Mouse (Mus musculus): ENCODE data around the gene Map7d3. TPM values are rescaled to one million over a fixed set of nuclear protein-coding genes. Genes with fewer than 3 reads are reported as not detected.

Map7d3 gene
- total RNA-seq, 2 experiments from 2014 or later = 0.18 to 0.25 TPM

- DNase-seq = no peak
- TF ChIP-seq CTCF (IDR thresholded peaks at IDR 0.05) = no peak
- intact Hi-C loops (cut with DNase I) = no loop called here
- Histone ChIP-seq H3K27ac (no peak overlapping the region), H3K4me3 (no peak overlapping the region)
Observed at GRCm38 (mm10) chrX:56760257-56760760, 61.8 kb downstream of the Map7d3 start.

GRCm38 (mm10) chrX:56756352-56756751 is 65.8 kb downstream of the Map7d3 start:
- Histone ChIP-seq H3K27ac (peak overlapping the region; percentile 40; the same call in 1 of the 2 replicates), H3K4me3 (peak overlapping the region; percentile 43)
- DNase-seq = no peak
- intact Hi-C loops (cut with DNase I) = loop anchor here (5.0 kb wide), 1 partner anchor 81 kb away; no protein-coding TSS in a partner anchor
- TF ChIP-seq CTCF (IDR thresholded peaks at IDR 0.05) = no peak

GRCm38 (mm10) chrX:56755646-56756045 is 66.5 kb downstream of the Map7d3 start:
- TF ChIP-seq CTCF (IDR thresholded peaks at IDR 0.05) = peak; percentile 80
- Histone ChIP-seq H3K27ac (peak overlapping the region; percentile 40; the same call in 1 of the 2 replicates), H3K4me3 (peak overlapping the region; percentile 43)
- intact Hi-C loops (cut with DNase I) = loop anchor here (1.0 to 5.0 kb wide), 2 partner anchors 36 to 82 kb away; no protein-coding TSS in a partner anchor
- peak; percentile 57 for DNase-seq

GRCm38 (mm10) chrX:56753317-56754289 is 68.5 kb downstream of the Map7d3 start:
- H3K4me3 ChIP-seq = no peak overlapping the region
- no peak for DNase-seq
- intact Hi-C loops (cut with DNase I) = no loop called here
- no peak for TF ChIP-seq CTCF (IDR thresholded peaks at IDR 0.05)
- H3K27ac ChIP-seq = no peak overlapping the region

GRCm38 (mm10) chrX:56752144-56752543 is 70.0 kb downstream of the Map7d3 start:
- DNase-seq = peak; percentile 40
- intact Hi-C loops (cut with DNase I) = no loop called here
- TF ChIP-seq CTCF (IDR thresholded peaks at IDR 0.05) = no peak

GRCm38 (mm10) chrX:56751536-56751935 is 70.6 kb downstream of the Map7d3 start:
- intact Hi-C loops (cut with DNase I) = loop anchor here (1.0 kb wide), 1 partner anchor 101 kb away; no protein-coding TSS in a partner anchor
- no peak for DNase-seq
- H3K27ac ChIP-seq = no peak overlapping the region
- TF ChIP-seq CTCF (IDR thresholded peaks at IDR 0.05) = peak; percentile 49
- H3K4me3 ChIP-seq = no peak overlapping the region

More at GRCm38 (mm10) chrX:56752144-56752543, 70.0 kb downstream of the Map7d3 start:
- Histone ChIP-seq H3K27ac (no peak overlapping the region), H3K4me3 (no peak overlapping the region)

Other genes starting within 250 kb of the Map7d3 start
- gene Mmgt1, start 224.3 kb downstream of the Map7d3 start, total RNA-seq (2021) = 10 to 100 TPM; 25.0 to 27.2 TPM
- 10 to 100 TPM; 24.9 to 31.3 TPM for gene Slc9a6, start 212.6 kb downstream of the Map7d3 start, total RNA-seq (2021)
- 1,000 to 10,000 TPM in 1 of 2 experiments, 100 to 1,000 TPM in 1; 673 to 2,064 TPM for gene Fhl1, start 90.5 kb downstream of the Map7d3 start, total RNA-seq (2021)
- gene Adgrg4, start 47.8 kb upstream of the Map7d3 start, total RNA-seq (2021) = not detected
- not detected for gene Brs3, start 220.7 kb upstream of the Map7d3 start, total RNA-seq (2021)
- gene Htatsf1, start 231.3 kb upstream of the Map7d3 start, total RNA-seq (2021) = 10 to 100 TPM; 88.7 to 90.4 TPM

All from gastrocnemius, adult 2 months (tissue).